29 mouse cellular contexts compared by ENCODE assay signal in genomic region chr19:48263750-48264149, GRCm38 (mm10). TPM values are rescaled to one million over a fixed set of nuclear protein-coding genes. Genes with fewer than 3 reads are reported as not detected.
DNase-seq lines count a peak whose midpoint lies in the region; ATAC-seq and TF ChIP-seq lines count a peak whose summit lies in the region.
"Had no signal": no experiment of that assay in that cellular context is flagged by ENCODE, and none has a peak within 500 bp of the region (broad histone marks: within the 10 kb centered on the region; RNA-seq: fewer than 3 reads in every experiment).

No protein-coding gene starts in this region.

- no peak for TF ChIP-seq CTCF in brain, embryonic 14.5 days (IDR thresholded peaks at IDR 0.05; ENCODE audit: borderline replicate concordance, extremely low read depth, insufficient read depth, insufficient read length)
- TF ChIP-seq CTCF in hindbrain, postnatal 0 days (IDR thresholded peaks at IDR 0.05; ENCODE audit: low read depth), result no peak

- H3K9me3 ChIP-seq in midbrain, embryonic 10.5 days (replicated peaks), result no peaks in the 10 kb centered on the region
- no peaks in the 10 kb centered on the region for H3K9me3 ChIP-seq in midbrain, embryonic 15.5 days
- H3K9me3 ChIP-seq in hindbrain, postnatal 0 days (ENCODE audit: low read length), result no peaks in the 10 kb centered on the region
- no peaks in the 10 kb centered on the region for H3K9me3 ChIP-seq in heart, embryonic 10.5 days
- H3K9me3 ChIP-seq: heart, embryonic 15.5 days had no signal

- peaks cover 17% of the 10 kb centered on the region for H3K4me1 ChIP-seq in midbrain, embryonic 10.5 days
- peaks cover 5% of the 10 kb centered on the region; the same call in 1 of the 2 replicates for H3K4me1 ChIP-seq in midbrain, embryonic 15.5 days
- no peaks in the 10 kb centered on the region for H3K4me1 ChIP-seq in hindbrain, postnatal 0 days (ENCODE audit: insufficient read depth, low read length)
- H3K4me1 ChIP-seq in heart, embryonic 10.5 days, result no peaks in the 10 kb centered on the region
- H3K4me1 ChIP-seq: heart, embryonic 15.5 days; liver, embryonic 12.5 days had no signal

- no peak overlapping the region for H3K4me3 ChIP-seq in midbrain, embryonic 10.5 days
- H3K4me3 ChIP-seq in midbrain, embryonic 15.5 days, result no peak overlapping the region
- no peak overlapping the region for H3K4me3 ChIP-seq in hindbrain, postnatal 0 days (ENCODE audit: low read length)
- H3K4me3 ChIP-seq in heart, embryonic 10.5 days, result no peak overlapping the region
- H3K4me3 ChIP-seq: erythroblast, embryonic 14.5 days; heart, embryonic 15.5 days; liver, embryonic 12.5 days had no signal

- no peaks in the 10 kb centered on the region for H3K27me3 ChIP-seq in midbrain, embryonic 10.5 days (ENCODE audit: low read depth, poor library complexity, severe bottlenecking)
- H3K27me3 ChIP-seq in midbrain, embryonic 15.5 days (replicated peaks), result no peaks in the 10 kb centered on the region
- H3K27me3 ChIP-seq in hindbrain, postnatal 0 days (ENCODE audit: insufficient read depth, low read length), result no peaks in the 10 kb centered on the region
- H3K27me3 ChIP-seq in heart, embryonic 10.5 days (ENCODE audit: insufficient read depth, poor library complexity, severe bottlenecking), result no peaks in the 10 kb centered on the region; the same call in 1 of the 2 replicates
- H3K27me3 ChIP-seq: heart, embryonic 15.5 days; liver, embryonic 12.5 days had no signal

- TF ChIP-seq POLR2A in brain, embryonic 14.5 days (IDR thresholded peaks at IDR 0.05; ENCODE audit: borderline replicate concordance, extremely low read depth, insufficient read depth, insufficient read length, poor library complexity, severe bottlenecking), result no peak

- H3K9ac ChIP-seq in midbrain, embryonic 15.5 days, result no peak overlapping the region
- no peak overlapping the region for H3K9ac ChIP-seq in hindbrain, postnatal 0 days (replicated peaks; ENCODE audit: low read length)
- H3K9ac ChIP-seq: heart, embryonic 15.5 days; liver, embryonic 12.5 days; liver, postnatal 0 days had no signal

- WGBS in midbrain, embryonic 10.5 days, result 31% methylated on average over 5 of the region's 5 CpGs
- WGBS in midbrain, embryonic 15.5 days, result 20% methylated on average over 5 of the region's 5 CpGs
- 27% methylated on average over 5 of the region's 5 CpGs for WGBS in hindbrain, postnatal 0 days
- 69% methylated on average over 5 of the region's 5 CpGs for WGBS in heart, embryonic 10.5 days

- no peaks in the 10 kb centered on the region for H3K36me3 ChIP-seq in midbrain, embryonic 10.5 days
- H3K36me3 ChIP-seq in midbrain, embryonic 15.5 days (replicated peaks), result no peaks in the 10 kb centered on the region
- H3K36me3 ChIP-seq in hindbrain, postnatal 0 days (ENCODE audit: insufficient read depth, low read length), result no peaks in the 10 kb centered on the region
- H3K36me3 ChIP-seq in heart, embryonic 10.5 days, result no peaks in the 10 kb centered on the region
- H3K36me3 ChIP-seq: heart, embryonic 15.5 days; liver, embryonic 12.5 days had no signal

- ATAC-seq in midbrain, embryonic 15.5 days (replicated peaks), result no peak; the same call in 1 of the 2 replicates
- ATAC-seq in hindbrain, postnatal 0 days, result peak; percentile 47; the same call in 1 of the 2 replicates
- ATAC-seq: activated CD4-positive, CD25-positive, alpha-beta regulatory T cell, adult 4 months; intestine, embryonic 16.5 days; liver, embryonic 12.5 days; liver, postnatal 0 days had no signal

- no peak overlapping the region for H3K27ac ChIP-seq in midbrain, embryonic 10.5 days (replicated peaks)
- H3K27ac ChIP-seq in midbrain, embryonic 15.5 days, result no peak overlapping the region
- H3K27ac ChIP-seq in hindbrain, postnatal 0 days, result no peak overlapping the region
- H3K27ac ChIP-seq in heart, embryonic 10.5 days, result no peak overlapping the region
- H3K27ac ChIP-seq: heart, embryonic 15.5 days; kidney, postnatal 0 days; liver, embryonic 12.5 days had no signal

- peak; percentile 52 for DNase-seq in midbrain, embryonic 10.5 days (ENCODE audit: low spot score)
- peak; percentile 10 for DNase-seq in R1 (ENCODE audit: low read depth, low spot score)
- peak; percentile 34 for DNase-seq in brain, embryonic 14.5 days (ENCODE audit: low read depth)
- DNase-seq in hindbrain, postnatal 0 days (ENCODE audit: low spot score), result peak; percentile 24
- DNase-seq in heart, embryonic 10.5 days (ENCODE audit: low spot score), result no peak
- DNase-seq: adrenal gland, adult 2 months; adrenal gland, postnatal 36 days; B cell, adult 2 months; cerebellum, adult 2 months; cerebellum, postnatal 14 days; gastrocnemius, postnatal 10 days; kidney, adult 8-10 months; kidney, postnatal 4 days; left cerebral cortex, postnatal 4 days; liver, postnatal 0 days; lung, postnatal 36 days; right cerebral cortex, postnatal 25 days; thymus, adult 2 months; thymus, postnatal 4 days had no signal

- H3K4me2 ChIP-seq in midbrain, embryonic 15.5 days, result no peak overlapping the region
- no peak overlapping the region for H3K4me2 ChIP-seq in hindbrain, postnatal 0 days (ENCODE audit: low read depth, low read length)
- H3K4me2 ChIP-seq: heart, embryonic 15.5 days; liver, embryonic 12.5 days had no signal

RNA-seq across cellular contexts. Expression of gene Sorcs3, which starts 57.9 kb away (rescaled TPM):
- polyA plus RNA-seq in midbrain, embryonic 10.5 days (2016; fragmentation: Nextera tagmentation; extraction: Ambion mirVana), result 0.99 and 1.9 TPM in 2 replicates
- polyA plus RNA-seq in midbrain, embryonic 15.5 days (2015; fragmentation: Nextera tagmentation; extraction: Ambion mirVana), result 17.3 and 19.1 TPM in 2 replicates
- 9.9 and 14.6 TPM in 2 replicates for polyA plus RNA-seq in brain, embryonic 14.5 days (2012; rRNA removed)
- total RNA-seq in hindbrain, postnatal 0 days (2014; rRNA removed), result 19.7 and 20.7 TPM in 2 replicates
- 11.5 and 12.2 TPM in 2 replicates for polyA plus RNA-seq in hindbrain, postnatal 0 days (2015; fragmentation: Nextera tagmentation; extraction: Ambion mirVana)
- polyA plus RNA-seq in heart, embryonic 10.5 days (2016; fragmentation: Nextera tagmentation; extraction: Ambion mirVana), result 0.49 and 0.57 TPM in 2 replicates
- total RNA-seq: adrenal gland, adult 2 months; adrenal gland, postnatal 36 days; heart, postnatal 25 days; megakaryocyte, adult 5-6 weeks; neutrophil, adult 5-6 weeks had no signal
- polyA plus RNA-seq: activated CD4-positive, CD25-positive, alpha-beta regulatory T cell, adult 4 months; adrenal gland, adult 2 months; erythroblast, embryonic 14.5 days had no signal
